Mouse (Mus musculus) granulocyte monocyte progenitor cell, adult 5-6 weeks (primary cell): ENCODE measurements around the gene Gm10837. TPM values are rescaled to one million over a fixed set of nuclear protein-coding genes. Genes with fewer than 3 reads are reported as not detected.
"Not testable (repeated sequence)": the region's sequence is repeated elsewhere in the genome, so short reads cannot be mapped to it uniquely, and the experiment has no call there.

ENCODE experiments used
- ATAC-seq: replicated peaks from 2 replicates; pipeline ENCODE4 v1.8.0; 2016; ENCODE audit warnings: mild to moderate bottlenecking, moderate TSS enrichment, inconsistent platforms; ENCODE audit not compliant: poor library complexity, severe bottlenecking
- total RNA-seq, 2 experiments: library from RNA; stranded (forward) in 1 of 2; stranded (reverse) in 1 of 2; fragments of 200-712, 200-1000 nt in 1 of 2; fragments of >200 nt in 1 of 2; fragmentation: Nextera tagmentation in 1 of 2; gene quantifications; 2 replicates each; pipeline ENCODE4 v1.2.3; 2014 to 2017

Gene Gm10837
- total RNA-seq (2014; fragmentation: Nextera tagmentation) (not detected in 2 replicates), total RNA-seq (2017) (not detected in 2 replicates)

- peak; percentile 60 for ATAC-seq
Observed at GRCm38 (mm10) chr14:122490441-122491328, at the start of gene Gm10837. Gene Gm10837, plus strand, starts transcription at chr14:122490586.

- 0 out of 2 replicates have a peak, but pooled peaks have one; percentile 9 for ATAC-seq
Observed at GRCm38 (mm10) chr14:122449601-122450495, 40.5 kb upstream of the Gm10837 start.

- no peak; the same call in 1 of the 2 replicates for ATAC-seq
Observed at GRCm38 (mm10) chr14:122450496-122451382, 39.6 kb upstream of the Gm10837 start, which contains the start of gene Gm5089. Gene Gm5089, minus strand, starts transcription at chr14:122451115.

- ATAC-seq = no peak
Observed at GRCm38 (mm10) chr14:122451551-122452145, 38.7 kb upstream of the Gm10837 start.

GRCm38 (mm10) chr14:122452701-122453387, 37.5 kb upstream of the Gm10837 start:
- no peak for ATAC-seq

GRCm38 (mm10) chr14:122453388-122453995, 36.9 kb upstream of the Gm10837 start:
- peak; percentile 40; the same call in 1 of the 2 replicates for ATAC-seq

- ATAC-seq = no peak
Observed at GRCm38 (mm10) chr14:122453996-122454738, 36.2 kb upstream of the Gm10837 start.

- ATAC-seq = no peak
Observed at GRCm38 (mm10) chr14:122454901-122455561, 35.4 kb upstream of the Gm10837 start.

GRCm38 (mm10) chr14:122455562-122455958, 34.8 kb upstream of the Gm10837 start:
- ATAC-seq = no peak

GRCm38 (mm10) chr14:122459332-122459731, 31.1 kb upstream of the Gm10837 start:
- ATAC-seq = not testable (repeated sequence)

- ATAC-seq = no peak
Observed at GRCm38 (mm10) chr14:122459776-122460175, 30.6 kb upstream of the Gm10837 start.

- no peak for ATAC-seq
Observed at GRCm38 (mm10) chr14:122460226-122460625, 30.2 kb upstream of the Gm10837 start.

- ATAC-seq = no peak
Observed at GRCm38 (mm10) chr14:122461500-122461899, 28.9 kb upstream of the Gm10837 start.

GRCm38 (mm10) chr14:122461966-122462365, 28.4 kb upstream of the Gm10837 start:
- ATAC-seq = no peak

- no peak for ATAC-seq
Observed at GRCm38 (mm10) chr14:122462689-122463079, 27.7 kb upstream of the Gm10837 start.

- ATAC-seq = peak; percentile 21; the same call in 1 of the 2 replicates
Observed at GRCm38 (mm10) chr14:122463080-122463691, 27.2 kb upstream of the Gm10837 start.
